Mouse (Mus musculus): ENCODE measurements around the gene Aqp8. TPM values are rescaled to one million over a fixed set of nuclear protein-coding genes. Genes with fewer than 3 reads are reported as not detected.

The Aqp8 gene
- polyA plus RNA-seq, 1 experiment from 2014 or later = 0.39 TPM

DNA sequence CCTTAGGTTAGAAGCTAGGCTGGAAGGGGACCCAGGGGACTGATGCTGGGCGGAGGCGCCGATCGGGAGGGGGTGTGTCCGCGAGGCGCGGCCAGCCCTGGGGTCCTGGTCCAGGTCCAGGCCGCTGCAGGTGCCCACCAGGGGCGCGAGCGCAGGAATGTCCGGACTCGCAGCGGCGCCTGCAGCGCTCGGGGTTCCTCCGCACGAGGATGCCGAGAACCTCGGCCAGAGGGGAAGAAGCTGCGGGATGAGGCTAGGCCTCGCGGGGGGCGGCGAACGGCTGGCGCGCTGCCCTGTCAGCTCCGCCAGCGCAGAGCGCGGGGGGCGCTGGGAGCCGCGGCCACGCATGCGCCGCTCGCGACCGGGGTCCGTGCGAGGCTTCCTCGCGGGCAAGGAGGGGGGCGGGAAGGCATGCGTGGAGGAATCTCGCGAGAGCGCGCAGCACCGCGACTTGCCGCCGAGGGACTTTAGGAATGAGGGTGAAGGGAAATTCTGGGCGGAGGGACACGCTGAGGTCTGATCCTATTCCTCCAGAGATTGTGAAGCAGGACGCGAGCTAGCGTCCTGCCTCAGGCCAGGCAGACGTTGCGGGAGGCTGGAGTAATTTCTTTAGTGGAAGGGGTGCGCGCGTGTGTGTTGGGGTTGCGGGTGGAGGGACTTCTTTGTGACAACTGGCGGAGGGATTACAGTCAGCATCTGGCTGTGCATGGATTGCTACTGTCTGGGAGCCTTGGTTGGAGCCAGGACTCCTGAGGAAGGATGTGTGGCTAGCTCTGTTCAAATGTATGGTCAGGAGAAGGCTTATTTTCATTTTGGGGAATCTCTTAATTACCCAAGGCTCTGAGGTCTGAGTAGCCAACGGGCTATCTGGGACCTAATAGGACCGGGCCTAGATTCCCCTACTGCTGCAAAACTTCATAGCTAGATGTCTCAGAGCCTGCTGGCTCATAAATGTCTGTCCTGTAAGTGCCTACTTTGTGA lies 38.4 kb downstream of the Aqp8 start, which contains the start of gene Zkscan2:
Zkscan2 (minus strand) TSS at position 211 of the 981 bp plus-strand sequence.
- no peaks in the 10 kb centered on the region for H3K36me3 ChIP-seq (ENCODE audit: control insufficient read depth, insufficient read depth, low read length)
- ATAC-seq (ENCODE audit: insufficient number of reproducible peaks, low FRiP score, low TSS enrichment, low read depth) (peak; percentile 91), DNase-seq (ENCODE audit: low spot score) (peak; percentile 90)
- WGBS = 2% methylated on average over 71 of the region's 71 CpGs
- H3K4me2 ChIP-seq (ENCODE audit: low read depth, severe bottlenecking) = peak within 1 kb of the TSS; percentile 89
- H3K9me3 ChIP-seq (ENCODE audit: control insufficient read depth, low read length) = no peaks in the 10 kb centered on the region
- no peaks in the 10 kb centered on the region for H3K4me1 ChIP-seq (ENCODE audit: control insufficient read depth, insufficient read depth, low read length)
- peak within 1 kb of the TSS; percentile 58 for H3K4me3 ChIP-seq (ENCODE audit: low read depth, low read length)
- H3K27me3 ChIP-seq (ENCODE audit: control insufficient read depth, insufficient read depth, low read length) = no peaks in the 10 kb centered on the region
- H3K9ac ChIP-seq (ENCODE audit: low read length) = peak within 1 kb of the TSS; percentile 72
- no peak within 1 kb of the TSS for H3K27ac ChIP-seq (replicated peaks; ENCODE audit: low read depth, low read length)

DNA sequence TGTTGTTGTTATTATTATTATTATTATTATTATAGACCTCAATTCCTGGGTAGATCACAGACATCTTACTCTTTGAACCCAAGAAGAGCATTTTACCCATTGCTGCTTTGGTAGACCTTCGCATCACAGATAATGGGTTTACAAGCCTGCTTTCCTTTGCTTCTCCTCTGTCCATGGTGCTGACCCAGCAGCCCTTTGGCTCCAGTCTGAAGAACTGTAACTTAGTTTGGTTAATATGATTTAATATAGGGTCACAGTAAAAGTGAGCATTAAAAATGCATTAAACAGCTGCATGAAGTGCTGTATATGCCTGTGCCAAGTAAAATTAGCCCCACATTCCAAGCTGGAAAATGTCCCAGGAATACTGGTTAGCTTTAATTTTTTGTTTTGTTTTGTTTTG lies 41.3 kb downstream of the Aqp8 start:
- H3K4me2 ChIP-seq (ENCODE audit: low read depth, severe bottlenecking) = no peak overlapping the region
- 38% methylated on average over 1 of the region's 1 CpGs for WGBS
- no peak overlapping the region for H3K27ac ChIP-seq (replicated peaks; ENCODE audit: low read depth, low read length)
- H3K9me3 ChIP-seq (ENCODE audit: control insufficient read depth, low read length) = no peaks in the 10 kb centered on the region
- H3K27me3 ChIP-seq (ENCODE audit: control insufficient read depth, insufficient read depth, low read length) = no peaks in the 10 kb centered on the region
- H3K4me1 ChIP-seq (ENCODE audit: control insufficient read depth, insufficient read depth, low read length) = no peaks in the 10 kb centered on the region
- no peak overlapping the region for H3K4me3 ChIP-seq (ENCODE audit: low read depth, low read length)
- DNase-seq (ENCODE audit: low spot score) = peak; percentile 74
- ATAC-seq (ENCODE audit: insufficient number of reproducible peaks, low FRiP score, low TSS enrichment, low read depth) = no peak
- H3K9ac ChIP-seq (ENCODE audit: low read length) = no peak overlapping the region
- H3K36me3 ChIP-seq (ENCODE audit: control insufficient read depth, insufficient read depth, low read length) = no peaks in the 10 kb centered on the region

DNA sequence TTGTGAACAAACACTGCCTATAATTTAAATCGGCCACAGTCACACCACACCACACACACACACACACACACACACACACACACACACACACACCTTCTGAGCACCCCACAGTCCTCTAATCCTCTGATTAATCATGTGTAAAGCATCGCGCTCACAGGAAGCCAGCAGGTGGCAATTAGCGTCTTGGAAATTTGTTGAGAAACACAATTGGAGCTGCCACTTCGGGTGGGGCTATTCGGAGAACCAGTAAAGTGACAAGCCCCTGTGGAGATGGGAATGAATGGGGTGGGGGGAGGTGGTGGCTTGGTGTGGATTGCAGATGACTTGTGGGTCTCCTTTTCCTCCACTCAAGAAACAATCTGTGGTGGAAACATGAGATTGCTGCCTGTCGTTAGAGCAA lies 45.9 kb downstream of the Aqp8 start:
- ATAC-seq (ENCODE audit: insufficient number of reproducible peaks, low FRiP score, low TSS enrichment, low read depth) = no peak
- no peaks in the 10 kb centered on the region for H3K9me3 ChIP-seq (ENCODE audit: control insufficient read depth, low read length)
- WGBS = 78% methylated on average over 7 of the region's 7 CpGs

More for the DNA sequence above, 45.9 kb downstream of the Aqp8 start:
- H3K4me2 ChIP-seq (ENCODE audit: low read depth, severe bottlenecking) = no peak overlapping the region
- H3K36me3 ChIP-seq (ENCODE audit: control insufficient read depth, insufficient read depth, low read length) = no peaks in the 10 kb centered on the region
- no peak overlapping the region for H3K9ac ChIP-seq (ENCODE audit: low read length)
- H3K27ac ChIP-seq (replicated peaks; ENCODE audit: low read depth, low read length) = no peak overlapping the region
- no peak for DNase-seq (ENCODE audit: low spot score)
- no peaks in the 10 kb centered on the region for H3K4me1 ChIP-seq (ENCODE audit: control insufficient read depth, insufficient read depth, low read length)
- H3K27me3 ChIP-seq (ENCODE audit: control insufficient read depth, insufficient read depth, low read length) = no peaks in the 10 kb centered on the region
- no peak overlapping the region for H3K4me3 ChIP-seq (ENCODE audit: low read depth, low read length)

Other genes starting within 250 kb of the Aqp8 start
- gene Slc5a11, start 247.5 kb upstream of the Aqp8 start, polyA plus RNA-seq (2014; fragmentation: Nextera tagmentation; extraction: Ambion mirVana) = not detected in 2 replicates
- 50.7 and 60.7 TPM in 2 replicates for gene Lcmt1, start 92.5 kb upstream of the Aqp8 start, polyA plus RNA-seq (2014; fragmentation: Nextera tagmentation; extraction: Ambion mirVana)
- gene Arhgap17, start 92.4 kb upstream of the Aqp8 start, polyA plus RNA-seq (2014; fragmentation: Nextera tagmentation; extraction: Ambion mirVana) = 32.6 and 32.7 TPM in 2 replicates
- gene Zkscan2, start 38.2 kb downstream of the Aqp8 start, polyA plus RNA-seq (2014; fragmentation: Nextera tagmentation; extraction: Ambion mirVana) = 5.3 and 7.1 TPM in 2 replicates